Comparison of ENCODE assay signal across 9 mouse cellular contexts in the genomic region with DNA sequence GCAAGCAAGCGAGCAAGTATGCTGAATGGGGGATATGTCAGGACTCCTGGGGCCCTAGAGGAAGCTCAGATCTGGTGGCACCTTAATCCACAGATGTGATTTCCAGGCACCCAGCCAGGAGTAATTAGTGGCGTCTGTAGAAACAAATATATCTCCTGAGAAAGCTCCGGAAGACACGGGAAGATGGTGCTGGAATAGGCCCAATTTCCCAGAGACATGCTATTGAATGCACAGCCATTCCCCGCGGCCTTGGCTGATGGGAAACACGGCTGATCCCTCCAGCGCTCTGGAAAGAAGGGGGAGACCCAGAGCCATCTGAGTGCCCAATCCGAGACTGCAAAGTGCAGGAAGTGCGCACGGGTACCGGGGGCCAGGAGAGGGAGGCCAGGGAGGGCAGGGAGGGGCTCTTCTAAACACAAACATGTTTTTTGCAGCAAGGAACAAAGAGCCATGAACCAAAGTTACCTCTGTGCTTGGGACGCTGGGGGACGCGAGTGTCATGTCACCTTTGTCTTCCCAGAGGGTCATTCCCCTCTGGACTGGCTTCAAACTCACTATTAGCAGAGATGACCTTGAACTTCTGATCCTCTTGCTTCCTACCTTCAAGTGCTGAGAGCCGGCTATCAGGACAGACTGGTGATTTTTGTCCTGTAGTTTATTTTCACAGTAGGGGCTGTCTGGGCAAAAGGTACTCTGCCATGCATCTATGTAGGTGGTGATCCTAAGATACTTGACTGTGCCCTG. TPM values are rescaled to one million over a fixed set of nuclear protein-coding genes. Genes with fewer than 3 reads are reported as not detected.
DNase-seq lines count a peak whose midpoint lies in the region; ATAC-seq lines count a peak whose summit lies in the region.
"Had no signal": no experiment of that assay in that cellular context is flagged by ENCODE, and none has a peak within 500 bp of the region (broad histone marks: within the 10 kb centered on the region; RNA-seq: fewer than 3 reads in every experiment).

No protein-coding gene starts in this region.

- no peak for DNase-seq in forebrain, embryonic 11.5 days (ENCODE audit: low spot score)
- DNase-seq in adrenal gland, postnatal 25 days, result peak; percentile 50
- peak; percentile 55 to 69 for DNase-seq in left cerebral cortex, postnatal 14 days (ENCODE audit: low spot score in 2 of 2)
- no peak for DNase-seq in adipocyte (ENCODE audit: low spot score)
- no peak for DNase-seq in thymus, adult 18-20 months
- no peak for DNase-seq in cerebellum, adult 9-10 months

- 0 out of 2 replicates have a peak overlapping the region, but pooled peaks have one; percentile 17 for H3K27ac ChIP-seq in forebrain, embryonic 16.5 days (ENCODE audit: low read length)
- H3K27ac ChIP-seq in forebrain, embryonic 11.5 days (ENCODE audit: low read depth, low read length), result no peak overlapping the region
- H3K27ac ChIP-seq in heart, embryonic 12.5 days (ENCODE audit: poor library complexity, severe bottlenecking), result 0 out of 2 replicates have a peak overlapping the region, but pooled peaks have one; percentile 12

- no peaks in the 10 kb centered on the region for H3K9me3 ChIP-seq in forebrain, embryonic 16.5 days (ENCODE audit: control insufficient read depth, low read length)
- no peaks in the 10 kb centered on the region for H3K9me3 ChIP-seq in forebrain, embryonic 11.5 days (ENCODE audit: control insufficient read depth, low read length)
- H3K9me3 ChIP-seq in heart, embryonic 12.5 days (replicated peaks), result peaks cover 7% of the 10 kb centered on the region; the same call in 1 of the 2 replicates

- no peak overlapping the region for H3K9ac ChIP-seq in forebrain, embryonic 16.5 days (replicated peaks; ENCODE audit: low read depth, low read length)
- no peak overlapping the region for H3K9ac ChIP-seq in forebrain, embryonic 11.5 days (ENCODE audit: low read length)
- no peak overlapping the region for H3K9ac ChIP-seq in heart, embryonic 12.5 days

- WGBS in forebrain, embryonic 16.5 days, result 68% methylated on average over 16 of the region's 16 CpGs
- WGBS in forebrain, embryonic 11.5 days, result 92% methylated on average over 16 of the region's 16 CpGs
- 81% methylated on average over 16 of the region's 16 CpGs for WGBS in heart, embryonic 12.5 days

- no peak overlapping the region for H3K4me3 ChIP-seq in forebrain, embryonic 16.5 days (replicated peaks; ENCODE audit: low read length)
- H3K4me3 ChIP-seq in forebrain, embryonic 11.5 days (ENCODE audit: low read depth, low read length), result no peak overlapping the region
- H3K4me3 ChIP-seq in heart, embryonic 12.5 days, result no peak overlapping the region

- no peaks in the 10 kb centered on the region for H3K36me3 ChIP-seq in forebrain, embryonic 16.5 days (ENCODE audit: control insufficient read depth, insufficient read depth)
- no peaks in the 10 kb centered on the region for H3K36me3 ChIP-seq in forebrain, embryonic 11.5 days (ENCODE audit: control insufficient read depth, insufficient read depth, low read length)
- H3K36me3 ChIP-seq in heart, embryonic 12.5 days, result 0 out of 2 replicates have a peak, but pooled peaks cover 5% of the 10 kb centered on the region

- H3K4me2 ChIP-seq in forebrain, embryonic 16.5 days (ENCODE audit: low read length), result no peak overlapping the region
- no peak overlapping the region for H3K4me2 ChIP-seq in forebrain, embryonic 11.5 days (ENCODE audit: low read depth, low read length, severe bottlenecking)
- no peak overlapping the region for H3K4me2 ChIP-seq in heart, embryonic 12.5 days

- ATAC-seq in forebrain, embryonic 16.5 days, result peak; percentile 26; the same call in 1 of the 2 replicates
- ATAC-seq in forebrain, embryonic 11.5 days (replicated peaks; ENCODE audit: low FRiP score), result no peak
- ATAC-seq in heart, embryonic 12.5 days (ENCODE audit: insufficient number of reproducible peaks, low FRiP score), result no peak

- H3K4me1 ChIP-seq in forebrain, embryonic 16.5 days (replicated peaks; ENCODE audit: control insufficient read depth, insufficient read depth, low read length), result 0 out of 2 replicates have a peak, but pooled peaks cover 5% of the 10 kb centered on the region
- no peaks in the 10 kb centered on the region for H3K4me1 ChIP-seq in forebrain, embryonic 11.5 days (replicated peaks; ENCODE audit: control insufficient read depth, insufficient read depth, low read length)
- peaks cover 63% of the 10 kb centered on the region for H3K4me1 ChIP-seq in heart, embryonic 12.5 days (replicated peaks)

- intact Hi-C loops in left cerebral cortex, postnatal 14 days (cut with DNase I), result no loop called here

- H3K27me3 ChIP-seq in forebrain, embryonic 16.5 days (replicated peaks; ENCODE audit: control insufficient read depth, insufficient read depth, low read length), result no peaks in the 10 kb centered on the region
- no peaks in the 10 kb centered on the region for H3K27me3 ChIP-seq in forebrain, embryonic 11.5 days (ENCODE audit: control insufficient read depth, insufficient read depth, low read length)
- H3K27me3 ChIP-seq in heart, embryonic 12.5 days (replicated peaks), result no peaks in the 10 kb centered on the region
- H3K27me3 ChIP-seq: CH12.LX had no signal

RNA-seq across cellular contexts. Expression of a gene that starts 21.7 kb away (rescaled TPM):
- polyA plus RNA-seq in forebrain, embryonic 16.5 days (2015; fragmentation: Nextera tagmentation; extraction: Ambion mirVana), result 33.4 and 38.3 TPM in 2 replicates
- 43.7 and 45.7 TPM in 2 replicates for polyA plus RNA-seq in forebrain, embryonic 11.5 days (2014; fragmentation: Nextera tagmentation; extraction: Ambion mirVana)
- total RNA-seq in adrenal gland, postnatal 25 days (2021), result 1,988 and 2,596 TPM in 2 replicates
- 74.3 and 75.2 TPM in 2 replicates for polyA plus RNA-seq in heart, embryonic 12.5 days (2016; fragmentation: Nextera tagmentation; extraction: Ambion mirVana)
- total RNA-seq in left cerebral cortex, postnatal 14 days (2021), result 10 to 100 TPM; 36.9 to 41.1 TPM

Comparison
In these comparisons a context has a peak if more than half of its experiments do, and no peak if none do; other contexts are left out.
1. DNase-seq: peak in adrenal gland, postnatal 25 days (single experiment) and left cerebral cortex, postnatal 14 days (2 of 2); none in forebrain, embryonic 11.5 days (single experiment), adipocyte (single experiment), thymus, adult 18-20 months (0 of 2) and cerebellum, adult 9-10 months (single experiment).